Mouse (Mus musculus) midbrain, embryonic 14.5 days (tissue): ENCODE data around the gene Acsl3. TPM values are rescaled to one million over a fixed set of nuclear protein-coding genes. Genes with fewer than 3 reads are reported as not detected.

ENCODE experiments used
- ATAC-seq: fragments of 200-750 bp; cut with Nextera tagmentation; 2 replicates; pipeline ENCODE4 v1.8.0; 2017; ENCODE audit warnings: moderate number of reproducible peaks, moderate library complexity; ENCODE audit not compliant: low FRiP score, low TSS enrichment
- DNase-seq: peaks from one replicate; pipeline ENCODE4 v3.0.0-alpha.2; 2015
- H3K27ac ChIP-seq: fragments of 300-500 bp; sonication (generic); replicated peaks from 2 replicates; pipeline ENCODE4 v1.5.1; 2014; ENCODE audit warnings: mild to moderate bottlenecking, low read depth, low read length, moderate library complexity
- H3K27me3 ChIP-seq: fragments of 300-500 bp; sonication (generic); 2 replicates; pipeline ENCODE4 v1.6.1; 2014; ENCODE audit warnings: low read length, control low read depth, mixed read lengths; ENCODE audit not compliant: control insufficient read depth, insufficient read depth
- H3K36me3 ChIP-seq: fragments of 300-500 bp; sonication (generic); 2 replicates; pipeline ENCODE4 v1.6.1; 2014; ENCODE audit warnings: low read length, control low read depth; ENCODE audit not compliant: control insufficient read depth, insufficient read depth
- H3K4me1 ChIP-seq: fragments of 300-500 bp; sonication (generic); 2 replicates; pipeline ENCODE4 v1.6.1; 2014; ENCODE audit warnings: mild to moderate bottlenecking, antibody characterized with exemption, low read length, control low read depth; ENCODE audit not compliant: control insufficient read depth, insufficient read depth
- H3K4me2 ChIP-seq: fragments of 300-500 bp; sonication (generic); 2 replicates; pipeline ENCODE4 v1.6.1; 2014; ENCODE audit warnings: mild to moderate bottlenecking, low read length, moderate library complexity
- H3K4me3 ChIP-seq: fragments of 300-500 bp; sonication (generic); replicated peaks from 2 replicates; pipeline ENCODE4 v1.5.1; 2014; ENCODE audit warnings: low read depth, low read length
- H3K9ac ChIP-seq: fragments of 300-500 bp; sonication (generic); replicated peaks from 2 replicates; pipeline ENCODE4 v1.6.1; 2014; ENCODE audit warnings: mild to moderate bottlenecking, low read length, moderate library complexity
- H3K9me3 ChIP-seq: fragments of 300-500 bp; sonication (generic); 2 replicates; pipeline ENCODE4 v1.6.1; 2016; ENCODE audit warnings: low read length, control low read depth, mixed read lengths; ENCODE audit not compliant: control insufficient read depth
- WGBS: fragments of 180-500 bp; shearing (Covaris S2); extraction: QIAGEN DNeasy Blood & Tissue Kit; methylation state at CpG from one replicate; pipeline ENCODE4 v1.1.7; 2014; 5-methylcytosine and 5-hydroxymethylcytosine counted together
- polyA plus RNA-seq: library from polyadenylated mRNA; unstranded; fragments of >200 nt; fragmentation: Nextera tagmentation; extraction: Ambion mirVana; gene quantifications from 2 replicates; pipeline ENCODE4 v1.2.1, GENCODE M21; 2014

The Acsl3 gene
- polyA plus RNA-seq, 1 experiment from 2014 or later = 105 TPM

DNA sequence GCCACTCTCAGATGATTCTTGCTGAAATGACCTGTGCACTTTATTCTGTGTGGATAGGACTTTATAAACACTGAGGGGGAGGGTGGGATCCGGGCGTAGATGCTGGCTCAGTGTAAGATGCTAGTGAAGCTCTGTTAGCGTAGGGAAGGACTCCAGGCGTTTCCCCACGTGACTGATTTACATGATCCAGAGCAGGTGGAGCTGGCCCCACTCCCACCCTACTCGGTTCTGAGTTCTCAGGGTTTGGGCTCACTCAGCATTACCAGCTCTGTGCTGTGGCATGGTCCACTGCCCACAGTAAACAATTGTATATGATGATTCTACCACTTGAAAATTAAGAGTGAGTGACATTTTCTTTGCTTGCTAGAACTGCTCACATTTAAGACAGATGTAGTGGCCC lies 40.5 kb downstream of the Acsl3 start:
- Histone ChIP-seq H3K9me3 (no peaks in the 10 kb centered on the region), H3K36me3 (peaks cover 78% of the 10 kb centered on the region), H3K27ac (no peak overlapping the region), H3K4me2 (no peak overlapping the region), H3K4me1 (no peaks in the 10 kb centered on the region), H3K4me3 (no peak overlapping the region), H3K27me3 (no peaks in the 10 kb centered on the region), H3K9ac (no peak overlapping the region)
- WGBS = 72% methylated on average over 6 of the region's 6 CpGs
- ATAC-seq (no peak), DNase-seq (no peak)

DNA sequence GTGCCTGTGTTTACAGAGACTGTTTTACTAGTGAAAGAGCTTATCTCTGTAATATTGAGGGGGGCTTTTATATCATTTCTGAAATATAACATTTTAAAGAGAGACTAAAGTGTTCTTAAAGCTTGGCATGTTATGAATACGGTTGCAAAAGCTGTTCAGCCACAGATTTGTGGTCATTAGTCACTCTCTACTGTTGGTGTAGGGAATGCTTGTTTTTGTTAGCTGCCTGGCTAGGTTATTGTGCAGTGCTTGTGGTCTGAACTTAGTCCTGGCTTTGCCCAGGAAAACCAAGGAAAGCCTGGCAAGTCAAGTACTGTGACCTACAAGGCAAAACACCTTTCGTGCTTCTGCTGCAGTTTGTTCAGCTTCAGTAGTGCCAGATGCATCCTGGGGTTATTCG lies 44.1 kb downstream of the Acsl3 start:
- DNase-seq (no peak), ATAC-seq (no peak)
- no peak overlapping the region for H3K4me3 ChIP-seq
- no peaks in the 10 kb centered on the region for H3K4me1 ChIP-seq
- H3K36me3 ChIP-seq = peaks cover 80% of the 10 kb centered on the region
- no peak overlapping the region for H3K27ac ChIP-seq
- H3K9ac ChIP-seq = no peak overlapping the region
- H3K9me3 ChIP-seq = no peaks in the 10 kb centered on the region
- no peaks in the 10 kb centered on the region for H3K27me3 ChIP-seq
- WGBS = 96% methylated on average over 3 of the region's 3 CpGs
- H3K4me2 ChIP-seq = no peak overlapping the region

DNA sequence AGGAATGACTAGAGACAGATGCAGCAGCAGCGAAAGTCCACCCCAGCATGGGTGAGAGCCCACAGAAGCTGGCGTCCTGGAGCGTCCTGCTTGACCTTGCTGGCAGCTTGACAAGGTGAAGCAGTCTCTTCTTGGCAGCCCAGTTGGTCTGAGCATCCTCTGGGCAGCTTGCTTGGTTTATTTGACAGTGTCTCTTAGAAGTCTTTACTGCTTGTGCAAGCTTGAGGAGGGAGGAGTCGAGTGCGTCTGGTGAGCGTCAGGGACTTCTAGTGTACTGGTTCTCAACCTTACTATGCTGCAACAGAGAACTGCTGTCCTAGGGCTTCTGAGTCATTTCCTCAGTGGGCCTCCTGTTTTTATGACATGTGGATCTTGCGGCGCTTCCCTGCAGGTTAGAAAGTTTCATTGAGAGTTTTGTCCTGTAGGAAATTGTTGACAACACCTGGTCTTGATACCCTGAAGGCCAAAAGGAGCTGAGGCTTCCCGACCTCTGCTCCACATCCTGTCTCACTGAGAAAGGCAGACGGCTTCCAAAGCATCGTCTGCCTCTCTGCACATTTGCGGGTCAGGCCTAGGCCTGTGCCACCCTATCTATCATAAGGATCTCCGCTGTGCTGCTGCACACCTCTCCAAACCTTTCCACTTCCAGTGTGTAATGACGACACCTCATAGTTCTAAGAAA lies 44.8 kb downstream of the Acsl3 start:
- no peaks in the 10 kb centered on the region for H3K4me1 ChIP-seq
- no peaks in the 10 kb centered on the region for H3K9me3 ChIP-seq
- DNase-seq = no peak
- no peak overlapping the region for H3K9ac ChIP-seq
- no peak for ATAC-seq
- H3K27ac ChIP-seq = no peak overlapping the region
- H3K36me3 ChIP-seq = peaks cover 77% of the 10 kb centered on the region
- no peaks in the 10 kb centered on the region for H3K27me3 ChIP-seq
- 95% methylated on average over 14 of the region's 14 CpGs for WGBS
- H3K4me2 ChIP-seq = no peak overlapping the region
- no peak overlapping the region for H3K4me3 ChIP-seq

DNA sequence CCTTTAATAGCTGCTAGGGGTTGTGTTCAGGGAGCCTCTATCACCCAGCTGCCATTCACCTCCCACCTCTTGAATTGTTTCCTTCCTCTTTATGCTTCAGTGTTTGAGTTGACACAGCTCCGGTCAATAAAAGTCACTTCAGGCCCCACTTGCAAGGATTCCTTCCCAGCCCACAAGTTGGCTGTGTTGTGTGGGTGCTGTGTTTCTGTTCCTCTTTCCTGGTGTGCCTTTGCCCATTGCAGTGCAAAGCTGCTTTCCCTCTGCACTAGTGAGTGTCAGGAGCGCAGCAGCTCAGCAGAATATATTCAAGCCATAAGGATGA lies 45.3 kb downstream of the Acsl3 start:
- Histone ChIP-seq H3K4me1 (no peaks in the 10 kb centered on the region), H3K27me3 (no peaks in the 10 kb centered on the region), H3K27ac (no peak overlapping the region), H3K4me2 (no peak overlapping the region), H3K9me3 (no peaks in the 10 kb centered on the region), H3K4me3 (no peak overlapping the region), H3K9ac (no peak overlapping the region), H3K36me3 (peaks cover 74% of the 10 kb centered on the region)
- WGBS = 93% methylated on average over 2 of the region's 2 CpGs
- DNase-seq (no peak), ATAC-seq (no peak)

DNA sequence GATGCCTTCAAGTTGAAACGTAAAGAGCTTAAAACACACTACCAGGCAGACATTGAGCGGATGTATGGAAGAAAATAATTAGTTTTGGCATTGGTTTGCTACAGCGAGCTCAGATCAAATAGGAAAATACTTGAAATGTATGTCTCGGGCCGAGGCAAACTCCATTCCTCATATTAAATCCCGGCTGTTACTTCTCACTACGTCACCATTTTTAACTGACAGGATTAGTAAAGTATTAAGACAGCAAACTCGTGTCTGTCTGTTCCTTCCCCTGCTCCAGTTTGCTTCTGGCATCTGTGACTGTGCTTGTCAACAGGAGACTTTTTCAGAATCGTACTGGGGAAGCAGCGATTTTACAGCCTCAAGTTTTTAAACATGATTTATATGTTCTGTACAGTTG lies 48.7 kb downstream of the Acsl3 start:
- 89% methylated on average over 10 of the region's 10 CpGs for WGBS
- no peak for ATAC-seq

DNA sequence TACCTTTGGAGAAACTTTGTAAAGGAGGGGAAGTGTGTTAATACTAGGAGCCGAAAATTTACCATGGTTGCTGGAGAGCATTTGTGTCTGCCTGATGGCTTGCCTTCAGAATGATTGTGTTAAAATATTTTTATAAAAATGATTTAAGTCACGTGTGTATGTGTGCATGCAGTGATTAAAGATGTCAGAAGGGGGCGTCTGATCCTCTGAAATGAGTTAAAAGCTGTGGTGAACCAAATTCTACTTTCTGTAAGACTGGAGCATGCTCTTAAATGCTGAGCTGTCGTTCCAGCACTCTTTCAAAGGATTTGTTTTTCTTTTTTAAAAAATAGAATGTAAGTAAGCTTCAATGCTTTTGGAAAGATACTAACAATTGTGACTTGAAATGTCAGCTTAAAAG lies 49.7 kb downstream of the Acsl3 start:
- no peaks in the 10 kb centered on the region for H3K4me1 ChIP-seq
- H3K4me2 ChIP-seq = no peak overlapping the region
- H3K4me3 ChIP-seq = no peak overlapping the region
- H3K27me3 ChIP-seq = no peaks in the 10 kb centered on the region
- peak; percentile 56 for DNase-seq
- no peak overlapping the region for H3K27ac ChIP-seq
- no peak for ATAC-seq
- no peak overlapping the region for H3K9ac ChIP-seq
- WGBS = 70% methylated on average over 4 of the region's 4 CpGs
- H3K36me3 ChIP-seq = peaks cover 38% of the 10 kb centered on the region
- no peaks in the 10 kb centered on the region for H3K9me3 ChIP-seq

More for the DNA sequence above, 48.7 kb downstream of the Acsl3 start:
- H3K4me2 ChIP-seq = no peak overlapping the region
- H3K27ac ChIP-seq = no peak overlapping the region
- DNase-seq = no peak
- no peaks in the 10 kb centered on the region for H3K4me1 ChIP-seq
- H3K9me3 ChIP-seq = no peaks in the 10 kb centered on the region
- H3K4me3 ChIP-seq = no peak overlapping the region
- H3K27me3 ChIP-seq = no peaks in the 10 kb centered on the region
- no peak overlapping the region for H3K9ac ChIP-seq
- peaks cover 47% of the 10 kb centered on the region for H3K36me3 ChIP-seq

DNA sequence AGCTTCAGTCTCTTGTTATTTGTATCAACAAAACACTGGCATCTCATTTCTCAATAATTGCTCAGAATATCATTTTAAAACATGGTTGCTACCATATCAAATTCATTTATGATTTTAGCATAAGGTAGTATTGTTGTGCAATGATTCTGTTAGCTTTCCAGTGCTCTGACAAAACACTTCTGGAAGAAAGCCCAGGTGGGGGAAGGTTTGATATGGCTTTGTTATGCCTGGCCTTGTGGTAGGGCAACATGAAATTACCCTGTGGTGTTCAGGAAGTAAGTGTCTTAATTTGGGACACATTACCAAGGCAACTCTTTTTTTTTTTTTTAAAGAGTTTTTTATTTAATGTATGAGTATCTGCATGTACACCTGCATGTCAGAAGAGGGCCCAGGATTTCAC lies 52.4 kb downstream of the Acsl3 start:
- no peak for DNase-seq
- Histone ChIP-seq H3K27me3 (no peaks in the 10 kb centered on the region), H3K36me3 (peaks cover 14% of the 10 kb centered on the region), H3K4me2 (no peak overlapping the region), H3K4me3 (no peak overlapping the region), H3K9ac (no peak overlapping the region), H3K4me1 (no peaks in the 10 kb centered on the region), H3K9me3 (no peaks in the 10 kb centered on the region), H3K27ac (no peak overlapping the region)
- ATAC-seq = no peak

DNA sequence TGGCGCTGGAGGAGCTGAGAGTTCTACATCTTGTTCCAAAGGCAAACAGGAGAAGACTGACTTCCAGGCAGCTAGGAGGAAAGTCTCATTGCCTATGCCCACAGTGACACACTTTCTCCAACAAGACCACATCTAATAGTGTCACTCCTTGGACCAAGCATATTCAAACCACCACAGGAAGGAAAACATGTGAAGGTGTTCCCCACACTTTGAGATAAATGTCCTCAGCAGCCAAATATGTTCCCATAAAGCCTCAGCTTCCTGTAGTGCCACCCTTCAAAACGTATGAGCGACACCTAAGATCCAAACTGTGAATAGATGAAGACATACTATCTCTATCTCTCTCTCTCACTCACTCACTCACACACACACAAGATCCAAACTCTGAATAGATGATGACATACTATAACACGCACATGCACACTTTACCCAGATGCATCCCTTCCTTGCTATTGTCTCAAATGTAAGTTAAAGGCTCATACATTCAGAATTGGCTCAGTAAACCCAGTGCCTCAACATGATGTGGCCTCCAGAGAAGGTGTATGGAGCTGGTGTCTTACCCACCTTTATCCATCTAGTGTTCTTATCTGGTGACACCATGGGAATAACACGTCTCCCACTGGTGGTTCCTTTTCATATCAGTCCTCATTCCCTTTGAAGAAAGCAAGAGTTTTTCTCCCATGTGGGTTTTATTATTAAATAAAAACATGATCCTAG lies 53.1 kb downstream of the Acsl3 start:
- Histone ChIP-seq H3K9me3 (no peaks in the 10 kb centered on the region), H3K4me1 (no peaks in the 10 kb centered on the region), H3K27me3 (no peaks in the 10 kb centered on the region), H3K4me3 (no peak overlapping the region), H3K27ac (no peak overlapping the region), H3K9ac (no peak overlapping the region), H3K4me2 (no peak overlapping the region), H3K36me3 (peaks cover 7% of the 10 kb centered on the region; the same call in 1 of the 2 replicates)
- WGBS = 94% methylated on average over 5 of the region's 5 CpGs
- DNase-seq (no peak), ATAC-seq (no peak)
